Mouse (Mus musculus): ENCODE measurements at regions not wholly inside any gene's neighbourhood (a gene's known extent, or its start where the extent isn't known, plus 50 kb on each side); places are given as distances from the start of the nearest gene placed in this dataset.

GRCm38 (mm10) chr12:35746691-35747299, 178.6 kb upstream of the Agr3 start:
- H3K4me3 ChIP-seq (replicated peaks; ENCODE audit: insufficient read depth, low read depth, low read length): no peak overlapping the region
- 43% methylated on average over 3 of the region's 3 CpGs for WGBS
- H3K27ac ChIP-seq (ENCODE audit: insufficient read depth, low read length): no peak overlapping the region
- no peak for DNase-seq
- no peaks in the 10 kb centered on the region for H3K4me1 ChIP-seq (ENCODE audit: control insufficient read depth, insufficient read depth, low read length)
- no peaks in the 10 kb centered on the region for H3K27me3 ChIP-seq (ENCODE audit: control insufficient read depth, insufficient read depth, low read length)
- no peak for TF ChIP-seq POLR2A (IDR thresholded peaks at IDR 0.05; ENCODE audit: borderline replicate concordance, insufficient read depth, low read length)
- no peak for TF ChIP-seq CTCF (IDR thresholded peaks at IDR 0.05; ENCODE audit: borderline replicate concordance, insufficient read depth, low read depth, low read length)

GRCm38 (mm10) chr12:35742729-35743128, 182.7 kb upstream of the Agr3 start:
- 44% methylated on average over 1 of the region's 1 CpGs for WGBS

GRCm38 (mm10) chr12:35736427-35736826, 189.0 kb upstream of the Agr3 start:
- no peak overlapping the region for H3K27ac ChIP-seq (ENCODE audit: insufficient read depth, low read length)
- DNase-seq: no peak
- 2% methylated on average over 2 of the region's 2 CpGs for WGBS
- no peaks in the 10 kb centered on the region for H3K4me1 ChIP-seq (ENCODE audit: control insufficient read depth, insufficient read depth, low read length)
- no peaks in the 10 kb centered on the region for H3K27me3 ChIP-seq (ENCODE audit: control insufficient read depth, insufficient read depth, low read length)
- no peak overlapping the region for H3K4me3 ChIP-seq (replicated peaks; ENCODE audit: insufficient read depth, low read depth, low read length)
- TF ChIP-seq POLR2A (IDR thresholded peaks at IDR 0.05; ENCODE audit: borderline replicate concordance, insufficient read depth, low read length) (no peak), CTCF (IDR thresholded peaks at IDR 0.05; ENCODE audit: borderline replicate concordance, insufficient read depth, low read depth, low read length) (no peak)

More at GRCm38 (mm10) chr12:35742729-35743128, 182.7 kb upstream of the Agr3 start:
- no peak for DNase-seq
- Histone ChIP-seq H3K4me1 (ENCODE audit: control insufficient read depth, insufficient read depth, low read length) (no peaks in the 10 kb centered on the region), H3K27me3 (ENCODE audit: control insufficient read depth, insufficient read depth, low read length) (no peaks in the 10 kb centered on the region), H3K27ac (ENCODE audit: insufficient read depth, low read length) (no peak overlapping the region), H3K4me3 (replicated peaks; ENCODE audit: insufficient read depth, low read depth, low read length) (no peak overlapping the region)
- TF ChIP-seq POLR2A (IDR thresholded peaks at IDR 0.05; ENCODE audit: borderline replicate concordance, insufficient read depth, low read length) (no peak), CTCF (IDR thresholded peaks at IDR 0.05; ENCODE audit: borderline replicate concordance, insufficient read depth, low read depth, low read length) (no peak)

- Histone ChIP-seq H3K4me1 (ENCODE audit: control insufficient read depth, insufficient read depth, low read length) (no peaks in the 10 kb centered on the region), H3K27me3 (ENCODE audit: control insufficient read depth, insufficient read depth, low read length) (no peaks in the 10 kb centered on the region), H3K4me3 (replicated peaks; ENCODE audit: insufficient read depth, low read depth, low read length) (no peak overlapping the region), H3K27ac (ENCODE audit: insufficient read depth, low read length) (no peak overlapping the region)
- TF ChIP-seq CTCF (IDR thresholded peaks at IDR 0.05; ENCODE audit: borderline replicate concordance, insufficient read depth, low read depth, low read length) (no peak), POLR2A (IDR thresholded peaks at IDR 0.05; ENCODE audit: borderline replicate concordance, insufficient read depth, low read length) (no peak)
- 62% methylated on average over 2 of the region's 2 CpGs for WGBS
- no peak for DNase-seq
Measured at GRCm38 (mm10) chr12:35735002-35735401, 190.4 kb upstream of the Agr3 start.

- H3K4me3 ChIP-seq (replicated peaks; ENCODE audit: insufficient read depth, low read depth, low read length): no peak overlapping the region
- DNase-seq: no peak
- TF ChIP-seq CTCF (IDR thresholded peaks at IDR 0.05; ENCODE audit: borderline replicate concordance, insufficient read depth, low read depth, low read length): no peak
- TF ChIP-seq POLR2A (IDR thresholded peaks at IDR 0.05; ENCODE audit: borderline replicate concordance, insufficient read depth, low read length): no peak
- no peaks in the 10 kb centered on the region for H3K4me1 ChIP-seq (ENCODE audit: control insufficient read depth, insufficient read depth, low read length)
- no peaks in the 10 kb centered on the region for H3K27me3 ChIP-seq (ENCODE audit: control insufficient read depth, insufficient read depth, low read length)
- H3K27ac ChIP-seq (ENCODE audit: insufficient read depth, low read length): no peak overlapping the region
- WGBS: 93% methylated on average over 1 of the region's 1 CpGs
Measured at GRCm38 (mm10) chr12:35734371-35734770, 191.0 kb upstream of the Agr3 start.

GRCm38 (mm10) chr12:35733580-35733979, 191.8 kb upstream of the Agr3 start:
- DNase-seq: no peak
- Histone ChIP-seq H3K4me3 (replicated peaks; ENCODE audit: insufficient read depth, low read depth, low read length) (no peak overlapping the region), H3K4me1 (ENCODE audit: control insufficient read depth, insufficient read depth, low read length) (no peaks in the 10 kb centered on the region), H3K27ac (ENCODE audit: insufficient read depth, low read length) (no peak overlapping the region), H3K27me3 (ENCODE audit: control insufficient read depth, insufficient read depth, low read length) (no peaks in the 10 kb centered on the region)
- WGBS: 91% methylated on average over 2 of the region's 2 CpGs
- TF ChIP-seq CTCF (IDR thresholded peaks at IDR 0.05; ENCODE audit: borderline replicate concordance, insufficient read depth, low read depth, low read length) (no peak), POLR2A (IDR thresholded peaks at IDR 0.05; ENCODE audit: borderline replicate concordance, insufficient read depth, low read length) (no peak)

- TF ChIP-seq POLR2A (IDR thresholded peaks at IDR 0.05; ENCODE audit: borderline replicate concordance, insufficient read depth, low read length): no peak
- no peak for TF ChIP-seq CTCF (IDR thresholded peaks at IDR 0.05; ENCODE audit: borderline replicate concordance, insufficient read depth, low read depth, low read length)
- H3K4me3 ChIP-seq (replicated peaks; ENCODE audit: insufficient read depth, low read depth, low read length): no peak overlapping the region
- DNase-seq: no peak
- no peak overlapping the region for H3K27ac ChIP-seq (ENCODE audit: insufficient read depth, low read length)
- H3K4me1 ChIP-seq (ENCODE audit: control insufficient read depth, insufficient read depth, low read length): no peaks in the 10 kb centered on the region
- 89% methylated on average over 1 of the region's 1 CpGs for WGBS
- no peaks in the 10 kb centered on the region for H3K27me3 ChIP-seq (ENCODE audit: control insufficient read depth, insufficient read depth, low read length)
Measured at GRCm38 (mm10) chr12:35725910-35726309, 191.1 kb upstream of the Ahr start.

- Histone ChIP-seq H3K4me3 (replicated peaks; ENCODE audit: insufficient read depth, low read depth, low read length) (no peak overlapping the region), H3K27ac (ENCODE audit: insufficient read depth, low read length) (no peak overlapping the region), H3K27me3 (ENCODE audit: control insufficient read depth, insufficient read depth, low read length) (no peaks in the 10 kb centered on the region), H3K4me1 (ENCODE audit: control insufficient read depth, insufficient read depth, low read length) (no peaks in the 10 kb centered on the region)
- no peak for TF ChIP-seq CTCF (IDR thresholded peaks at IDR 0.05; ENCODE audit: borderline replicate concordance, insufficient read depth, low read depth, low read length)
- TF ChIP-seq POLR2A (IDR thresholded peaks at IDR 0.05; ENCODE audit: borderline replicate concordance, insufficient read depth, low read length): no peak
- no peak for DNase-seq
- WGBS: 91% methylated on average over 4 of the region's 4 CpGs
Measured at GRCm38 (mm10) chr12:35724132-35724531, 189.3 kb upstream of the Ahr start.

All from cerebellum, adult 2 months (tissue).